Mouse (Mus musculus): Measurements from ENCODE around the gene Sfta2. TPM values are rescaled to one million over a fixed set of nuclear protein-coding genes. Genes with fewer than 3 reads are reported as not detected.

The Sfta2 gene
- not detected in 2 replicates for polyA plus RNA-seq (2012)

GRCm38 (mm10) chr17:35601249-35601648 is at the start of gene Sfta2:
Gene Sfta2 (plus strand): TSS chr17:35601549.
- no peak for TF ChIP-seq GATA1 (IDR thresholded peaks at IDR 0.05; ENCODE audit: low read length)

GRCm38 (mm10) chr17:35551881-35552414 is 49.4 kb upstream of the Sfta2 start, which contains the start of gene Cdsn:
Gene Cdsn (plus strand): TSS chr17:35552128.
- no peak for TF ChIP-seq GATA1 (IDR thresholded peaks at IDR 0.05; ENCODE audit: low read length)

- TF ChIP-seq GATA1 (IDR thresholded peaks at IDR 0.05; ENCODE audit: low read length) = no peak
Measured at GRCm38 (mm10) chr17:35554321-35554720, 47.0 kb upstream of the Sfta2 start.

- no peak for TF ChIP-seq GATA1 (IDR thresholded peaks at IDR 0.05; ENCODE audit: low read length)
Measured at GRCm38 (mm10) chr17:35554761-35555397, 46.5 kb upstream of the Sfta2 start.

GRCm38 (mm10) chr17:35556186-35556765 is 45.1 kb upstream of the Sfta2 start:
- TF ChIP-seq GATA1 (IDR thresholded peaks at IDR 0.05; ENCODE audit: low read length) = no peak

- no peak for TF ChIP-seq GATA1 (IDR thresholded peaks at IDR 0.05; ENCODE audit: low read length)
Measured at GRCm38 (mm10) chr17:35556812-35557211, 44.5 kb upstream of the Sfta2 start.

- TF ChIP-seq GATA1 (IDR thresholded peaks at IDR 0.05; ENCODE audit: low read length) = no peak
Measured at GRCm38 (mm10) chr17:35557351-35557750, 44.0 kb upstream of the Sfta2 start.

- no peak for TF ChIP-seq GATA1 (IDR thresholded peaks at IDR 0.05; ENCODE audit: low read length)
Measured at GRCm38 (mm10) chr17:35558216-35558615, 43.1 kb upstream of the Sfta2 start.

GRCm38 (mm10) chr17:35567150-35567549 is 34.2 kb upstream of the Sfta2 start, which contains the start of gene 2300002M23Rik:
Gene 2300002M23Rik (plus strand): TSS chr17:35567450.
- TF ChIP-seq GATA1 (IDR thresholded peaks at IDR 0.05; ENCODE audit: low read length) = no peak

GRCm38 (mm10) chr17:35567767-35568166 is 33.6 kb upstream of the Sfta2 start:
- TF ChIP-seq GATA1 (IDR thresholded peaks at IDR 0.05; ENCODE audit: low read length) = no peak

- no peak for TF ChIP-seq GATA1 (IDR thresholded peaks at IDR 0.05; ENCODE audit: low read length)
Measured at GRCm38 (mm10) chr17:35569091-35569944, 32.0 kb upstream of the Sfta2 start.

GRCm38 (mm10) chr17:35570836-35571235 is 30.5 kb upstream of the Sfta2 start:
- no peak for TF ChIP-seq GATA1 (IDR thresholded peaks at IDR 0.05; ENCODE audit: low read length)

- no peak for TF ChIP-seq GATA1 (IDR thresholded peaks at IDR 0.05; ENCODE audit: low read length)
Measured at GRCm38 (mm10) chr17:35571477-35571876, 29.9 kb upstream of the Sfta2 start.

- no peak for TF ChIP-seq GATA1 (IDR thresholded peaks at IDR 0.05; ENCODE audit: low read length)
Measured at GRCm38 (mm10) chr17:35578211-35578610, 23.1 kb upstream of the Sfta2 start.

GRCm38 (mm10) chr17:35582900-35583299 is 18.4 kb upstream of the Sfta2 start:
- TF ChIP-seq GATA1 (IDR thresholded peaks at IDR 0.05; ENCODE audit: low read length) = no peak
